ENCODE assay signal across 22 mouse cellular contexts in the genomic region with DNA sequence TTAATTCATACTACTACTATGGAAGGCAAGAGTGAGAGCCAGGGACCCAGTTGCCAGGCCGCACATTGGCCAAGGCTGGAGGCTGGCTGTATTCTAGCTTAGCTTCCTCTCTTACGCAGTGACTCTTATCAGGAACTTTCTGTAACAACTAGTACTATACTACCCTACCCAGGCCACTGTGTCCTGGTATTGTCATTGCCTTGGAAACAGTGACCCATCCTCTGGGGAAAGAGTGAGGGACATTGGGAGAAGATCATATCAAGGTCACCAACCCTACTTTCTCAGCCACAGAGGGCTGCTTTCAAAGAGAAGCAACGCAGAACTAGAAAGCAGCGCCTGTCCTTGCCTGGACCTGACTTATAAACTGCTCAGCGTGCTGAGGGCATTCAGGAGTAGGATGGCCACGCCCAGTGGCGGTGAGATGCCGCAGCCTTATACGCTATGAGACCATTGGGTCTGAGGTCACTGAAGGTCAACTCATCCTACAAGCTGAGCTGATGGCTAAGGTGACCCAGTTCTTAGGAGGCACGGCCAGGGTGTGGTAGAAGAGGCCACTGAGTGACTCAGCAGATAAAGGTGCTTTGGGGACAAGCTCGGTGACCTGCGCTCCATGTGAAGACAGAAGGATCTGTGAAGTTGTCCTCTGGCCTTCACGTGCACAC.
DNase-seq lines count a peak whose midpoint lies in the region; ATAC-seq and TF ChIP-seq lines count a peak whose summit lies in the region.
"Had no signal": no experiment of that assay in that cellular context is flagged by ENCODE, and none has a peak within 500 bp of the region (broad histone marks: within the 10 kb centered on the region; RNA-seq: fewer than 3 reads in every experiment).

No protein-coding gene starts in this region.

- no peaks in the 10 kb centered on the region for H3K36me3 ChIP-seq in liver, embryonic 12.5 days
- no peaks in the 10 kb centered on the region for H3K36me3 ChIP-seq in liver, embryonic 11.5 days (ENCODE audit: control insufficient read depth, insufficient read depth, low read length)
- no peaks in the 10 kb centered on the region for H3K36me3 ChIP-seq in ES-Bruce4 (ENCODE audit: control insufficient read depth, insufficient read depth, low read length, poor library complexity, severe bottlenecking)
- H3K36me3 ChIP-seq in heart, embryonic 11.5 days (ENCODE audit: control insufficient read depth, insufficient read depth, low read length) = no peaks in the 10 kb centered on the region
- H3K36me3 ChIP-seq: midbrain, embryonic 13.5 days; neural tube, embryonic 15.5 days had no signal

- TF ChIP-seq EP300 in ES-Bruce4 (IDR thresholded peaks at IDR 0.05; ENCODE audit: insufficient read depth, low read depth, low read length) = peak; percentile 67; the same call in 1 of the 2 replicates

- no peak for TF ChIP-seq CTCF in ES-Bruce4 (IDR thresholded peaks at IDR 0.05; ENCODE audit: low read depth, low read length)

- H3K4me2 ChIP-seq in liver, embryonic 12.5 days = no peak overlapping the region
- no peak overlapping the region for H3K4me2 ChIP-seq in liver, embryonic 11.5 days
- no peak overlapping the region for H3K4me2 ChIP-seq in heart, embryonic 11.5 days
- H3K4me2 ChIP-seq: hindbrain, embryonic 14.5 days; midbrain, embryonic 13.5 days; neural tube, embryonic 15.5 days had no signal

- H3K9ac ChIP-seq in liver, embryonic 12.5 days = no peak overlapping the region
- no peak overlapping the region for H3K9ac ChIP-seq in liver, embryonic 11.5 days (ENCODE audit: low read depth, low read length)
- no peak overlapping the region for H3K9ac ChIP-seq in ES-Bruce4 (ENCODE audit: low read depth, poor library complexity, severe bottlenecking)
- H3K9ac ChIP-seq in heart, embryonic 11.5 days (ENCODE audit: low read depth, low read length) = no peak overlapping the region
- H3K9ac ChIP-seq: hindbrain, embryonic 14.5 days; midbrain, embryonic 13.5 days; neural tube, embryonic 15.5 days had no signal

- ATAC-seq in liver, embryonic 12.5 days = no peak
- ATAC-seq in liver, embryonic 11.5 days (replicated peaks; ENCODE audit: low FRiP score) = no peak
- ATAC-seq in megakaryocyte progenitor cell, adult 5-6 weeks (replicated peaks; ENCODE audit: poor library complexity) = 0 out of 2 replicates have a peak, but pooled peaks have one; percentile 4
- no peak for ATAC-seq in heart, embryonic 11.5 days (replicated peaks; ENCODE audit: insufficient number of reproducible peaks, low FRiP score, low TSS enrichment)
- ATAC-seq: CD4-positive, CD25-positive, alpha-beta regulatory T cell, adult 4 months; lung, postnatal 0 days; midbrain, embryonic 13.5 days had no signal

- H3K27ac ChIP-seq in liver, embryonic 12.5 days = 0 out of 2 replicates have a peak overlapping the region, but pooled peaks have one; percentile 15
- no peak overlapping the region; the same call in 1 of the 2 replicates for H3K27ac ChIP-seq in liver, embryonic 11.5 days (ENCODE audit: low read depth, low read length)
- H3K27ac ChIP-seq in ES-Bruce4 (ENCODE audit: insufficient read depth, low read length) = no peak overlapping the region
- H3K27ac ChIP-seq in heart, embryonic 11.5 days (ENCODE audit: low read depth, low read length) = no peak overlapping the region
- H3K27ac ChIP-seq: gastrocnemius, adult 2 months; hindbrain, embryonic 14.5 days; layer of hippocampus, adult 2 months; neural tube, embryonic 15.5 days had no signal

- 0 out of 2 replicates have a peak, but pooled peaks cover 6% of the 10 kb centered on the region for H3K27me3 ChIP-seq in liver, embryonic 12.5 days (replicated peaks)
- no peaks in the 10 kb centered on the region for H3K27me3 ChIP-seq in liver, embryonic 11.5 days (replicated peaks; ENCODE audit: control insufficient read depth, insufficient read depth, low read length)
- H3K27me3 ChIP-seq in ES-Bruce4 (ENCODE audit: control insufficient read depth, insufficient read depth, low read length, poor library complexity, severe bottlenecking) = no peaks in the 10 kb centered on the region
- no peaks in the 10 kb centered on the region for H3K27me3 ChIP-seq in heart, embryonic 11.5 days (ENCODE audit: control insufficient read depth, insufficient read depth, low read length)
- H3K27me3 ChIP-seq: neural tube, embryonic 15.5 days had no signal

- no peak for TF ChIP-seq POLR2A in ES-Bruce4 (IDR thresholded peaks at IDR 0.05; ENCODE audit: insufficient read depth, low read length)

- H3K4me1 ChIP-seq in liver, embryonic 12.5 days = peaks cover 80% of the 10 kb centered on the region
- peaks cover 50% of the 10 kb centered on the region for H3K4me1 ChIP-seq in liver, embryonic 11.5 days (replicated peaks; ENCODE audit: control insufficient read depth, insufficient read depth, low read length)
- peaks cover 15% of the 10 kb centered on the region for H3K4me1 ChIP-seq in ES-Bruce4 (ENCODE audit: control insufficient read depth, insufficient read depth, low read length)
- H3K4me1 ChIP-seq in heart, embryonic 11.5 days (ENCODE audit: control insufficient read depth, insufficient read depth, low read length) = peaks cover 46% of the 10 kb centered on the region

- 48% methylated on average over 13 of the region's 13 CpGs for WGBS in liver, embryonic 12.5 days (ENCODE audit: insufficient replicate concordance)
- WGBS in liver, embryonic 11.5 days = 66% methylated on average over 13 of the region's 13 CpGs
- WGBS in heart, embryonic 11.5 days (ENCODE audit: insufficient replicate concordance) = 74% methylated on average over 13 of the region's 13 CpGs

- H3K4me3 ChIP-seq in liver, embryonic 12.5 days = no peak overlapping the region
- no peak overlapping the region for H3K4me3 ChIP-seq in liver, embryonic 11.5 days (ENCODE audit: low read depth, low read length)
- no peak overlapping the region for H3K4me3 ChIP-seq in ES-Bruce4 (ENCODE audit: low read depth, low read length)
- H3K4me3 ChIP-seq in heart, embryonic 11.5 days (ENCODE audit: low read depth, low read length) = no peak overlapping the region
- H3K4me3 ChIP-seq: gastrocnemius, adult 2 months; layer of hippocampus, adult 2 months; midbrain, embryonic 13.5 days; myocyte; neural tube, embryonic 15.5 days had no signal

- H3K9me3 ChIP-seq in liver, embryonic 12.5 days (replicated peaks) = no peaks in the 10 kb centered on the region
- no peaks in the 10 kb centered on the region for H3K9me3 ChIP-seq in liver, embryonic 11.5 days (ENCODE audit: control insufficient read depth, low read length)
- no peaks in the 10 kb centered on the region for H3K9me3 ChIP-seq in ES-Bruce4 (replicated peaks; ENCODE audit: control insufficient read depth, insufficient read depth, low read length, poor library complexity, severe bottlenecking)
- H3K9me3 ChIP-seq in heart, embryonic 11.5 days (replicated peaks; ENCODE audit: control insufficient read depth, low read length) = no peaks in the 10 kb centered on the region
- H3K9me3 ChIP-seq: midbrain, embryonic 13.5 days; neural tube, embryonic 15.5 days had no signal

- no peak for DNase-seq in liver, embryonic 11.5 days (ENCODE audit: low spot score)
- DNase-seq in R1 (ENCODE audit: low read depth, low spot score) = peak; percentile 42
- DNase-seq in T-cell, adult 2 months (ENCODE audit: low spot score) = no peak
- DNase-seq: cerebellum, adult 11-12 months; cerebellum, postnatal 36 days; gastrocnemius, adult 2 months; heart, adult 18-20 months; heart, postnatal 14 days; kidney, adult 18-20 months; kidney, postnatal 10 days; thymus, postnatal 14 days had no signal
